Mouse (Mus musculus) mesoderm, embryonic 11.5 days (tissue): ENCODE data around the gene Shc4.

Source experiments
- DNase-seq: peaks from one replicate; pipeline ENCODE4 v3.0.0-alpha.2; 2012; ENCODE audit warnings: low read depth, low spot score

The Shc4 gene

DNA sequence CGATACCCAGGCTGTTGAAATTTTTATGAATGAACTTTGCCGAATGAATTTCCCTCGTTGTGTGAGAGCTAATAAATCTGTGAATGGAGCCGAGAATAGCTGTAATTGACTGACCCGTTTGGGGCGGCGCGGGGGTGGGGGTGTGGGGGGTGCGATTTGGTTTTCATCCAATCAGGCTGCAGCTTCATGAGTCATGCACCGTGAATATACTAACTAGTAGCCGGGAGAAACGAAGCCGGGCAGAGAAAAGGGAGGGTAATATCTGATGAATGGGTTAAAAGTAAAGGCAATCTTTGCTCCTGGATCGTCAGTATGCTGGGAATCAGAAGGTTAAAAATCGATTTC is at the start of gene Shc4:
Shc4 (minus strand) TSS at position 63 of the 345 bp plus-strand sequence.
- DNase-seq: peak; percentile 55

GRCm38 (mm10) chr2:125765029-125765428 is 41.1 kb upstream of the Shc4 start:
- no peak for DNase-seq

DNA sequence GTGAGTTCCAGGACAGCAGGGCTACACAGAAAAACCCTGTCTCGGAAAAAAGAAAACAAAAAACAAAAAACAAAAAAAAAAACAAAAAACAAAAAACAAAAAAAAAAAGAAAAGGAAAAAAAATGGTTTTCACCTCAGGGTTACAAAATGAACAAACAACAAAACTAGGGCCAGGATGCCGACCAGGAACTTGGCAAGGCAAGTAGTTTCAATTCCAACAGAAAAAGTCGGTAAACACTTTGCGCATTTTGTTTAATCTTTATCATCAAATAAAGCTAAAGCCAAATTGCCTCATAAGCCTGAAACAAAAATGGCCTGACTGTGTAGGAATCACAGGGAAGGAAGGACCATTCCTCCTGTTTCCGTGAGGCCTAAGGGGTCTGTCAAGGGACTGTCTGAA is 40.6 kb upstream of the Shc4 start:
- no peak for DNase-seq

GRCm38 (mm10) chr2:125749330-125749729 is 25.4 kb upstream of the Shc4 start:
- no peak for DNase-seq

DNA sequence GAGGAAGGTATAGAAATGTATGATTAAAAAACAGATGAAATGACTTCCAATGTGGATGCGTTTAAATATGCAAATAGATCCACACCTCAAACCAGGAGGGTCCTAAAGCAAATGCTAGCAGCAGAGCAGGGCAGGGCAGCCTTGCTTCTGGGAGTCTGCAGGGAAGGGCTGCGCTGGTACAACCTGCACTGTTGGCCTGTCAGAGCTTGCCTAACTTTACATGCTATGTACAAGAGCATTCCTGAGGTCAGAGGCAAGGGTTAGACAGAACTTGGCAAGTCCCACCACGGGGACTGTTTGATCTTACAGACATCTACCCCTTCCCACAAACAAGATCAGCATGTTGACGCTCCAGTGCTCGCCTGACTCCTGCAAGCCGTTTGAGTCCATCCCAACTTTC is 15.4 kb upstream of the Shc4 start:
- DNase-seq: no peak

DNA sequence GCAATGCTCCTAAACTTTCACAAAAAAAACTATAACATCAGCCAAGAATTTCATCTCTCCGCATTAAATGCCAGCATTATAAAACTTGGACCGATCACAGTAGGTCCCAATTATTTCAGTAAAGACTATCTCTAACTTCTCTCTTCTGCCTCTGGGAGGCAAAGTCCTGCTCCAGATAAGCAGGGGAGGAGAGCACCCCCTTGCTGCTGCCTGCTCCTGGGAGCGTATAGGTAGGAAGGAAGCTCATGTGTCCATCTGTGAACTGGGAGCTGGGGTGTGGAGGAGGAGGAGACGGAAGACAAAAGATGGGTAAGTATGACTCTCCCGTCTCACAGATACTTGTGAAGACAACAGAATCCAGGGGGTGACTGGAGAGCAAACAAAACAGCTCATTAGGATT is 14.8 kb upstream of the Shc4 start:
- DNase-seq: no peak

- DNase-seq: no peak
Measured at GRCm38 (mm10) chr2:125736025-125736343, 12.0 kb upstream of the Shc4 start.

- no peak for DNase-seq
Measured at GRCm38 (mm10) chr2:125735333-125736024, 11.5 kb upstream of the Shc4 start.

- DNase-seq: no peak
Measured at GRCm38 (mm10) chr2:125734741-125735140, 10.8 kb upstream of the Shc4 start.

DNA sequence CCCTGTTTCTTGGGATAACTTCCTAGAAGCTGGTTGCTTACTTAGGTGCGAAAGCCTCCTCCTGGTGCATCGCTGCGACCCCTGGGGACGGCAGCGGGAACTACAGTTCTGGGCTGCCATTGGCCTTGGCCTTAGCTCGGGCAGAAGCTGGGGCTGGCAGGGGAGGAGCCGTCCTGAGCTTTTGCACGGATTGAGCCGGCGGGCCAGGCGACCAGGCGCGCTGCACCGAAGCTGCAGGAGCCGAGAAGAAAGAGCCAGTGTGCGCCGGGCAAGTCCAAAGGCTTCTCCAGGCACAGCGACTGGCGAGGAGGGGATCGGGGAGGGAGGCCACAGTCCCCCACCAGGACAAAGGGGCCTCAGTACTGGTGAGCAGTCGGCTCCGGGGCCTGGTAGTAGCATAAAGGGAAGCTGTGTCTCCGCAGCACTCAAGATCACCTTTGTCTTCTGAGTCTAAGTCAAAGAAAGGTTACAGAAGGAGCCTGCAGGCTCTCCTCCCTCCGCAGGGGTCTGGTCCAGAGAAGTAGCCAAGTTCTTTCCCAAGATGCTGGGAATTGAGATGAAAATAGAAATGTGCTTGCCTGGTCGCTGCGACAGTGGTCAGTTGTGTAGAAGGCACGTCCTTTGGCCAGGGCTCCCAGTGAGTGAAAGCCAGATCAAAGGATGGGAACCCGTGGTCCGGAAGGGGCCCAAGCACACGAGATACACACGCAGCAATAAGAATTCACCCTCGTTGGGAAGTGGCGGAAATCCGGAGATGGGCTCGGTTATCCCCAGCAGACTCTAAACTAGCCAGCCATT is 8.0 kb upstream of the Shc4 start:
- DNase-seq: peak; percentile 97

GRCm38 (mm10) chr2:125724546-125725114 is 682 bp upstream of the Shc4 start:
- DNase-seq: peak; percentile 52

DNA sequence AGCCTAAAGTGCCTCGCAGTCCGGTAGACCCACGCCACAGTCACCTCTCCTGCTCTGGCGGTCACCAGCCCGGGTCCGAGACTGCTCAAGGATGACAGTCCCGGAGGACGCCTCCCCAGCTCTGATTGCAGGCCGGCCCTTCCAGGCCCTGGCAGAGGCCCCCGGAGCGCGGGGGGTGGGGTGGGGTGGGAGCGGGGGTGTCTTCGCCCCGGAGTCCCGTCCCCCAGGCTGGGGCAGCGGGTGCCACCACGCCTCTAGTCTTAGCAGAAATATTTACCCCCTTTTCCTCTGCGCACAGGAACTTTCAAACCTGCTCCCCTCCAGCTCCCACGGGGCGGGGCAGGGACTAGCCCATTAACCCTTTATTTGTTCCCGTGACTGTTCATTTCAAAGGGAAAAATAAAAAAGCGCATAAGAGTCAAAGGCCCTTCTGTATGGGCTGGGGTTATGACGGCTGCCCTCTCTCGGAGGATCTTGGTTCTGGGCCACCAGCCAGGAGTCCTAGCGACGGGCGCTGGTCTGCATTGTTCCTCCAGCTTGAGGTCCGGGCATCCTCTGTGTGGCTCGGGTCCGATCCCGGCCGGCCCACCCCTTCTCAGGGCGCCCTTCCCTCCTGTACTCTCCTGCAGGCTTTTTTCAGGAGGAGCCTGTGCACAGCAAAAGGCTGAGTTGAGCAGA is 401 bp downstream of the Shc4 start:
- peak; percentile 45 for DNase-seq

- DNase-seq: no peak
Measured at GRCm38 (mm10) chr2:125723086-125723407, 901 bp downstream of the Shc4 start.

DNA sequence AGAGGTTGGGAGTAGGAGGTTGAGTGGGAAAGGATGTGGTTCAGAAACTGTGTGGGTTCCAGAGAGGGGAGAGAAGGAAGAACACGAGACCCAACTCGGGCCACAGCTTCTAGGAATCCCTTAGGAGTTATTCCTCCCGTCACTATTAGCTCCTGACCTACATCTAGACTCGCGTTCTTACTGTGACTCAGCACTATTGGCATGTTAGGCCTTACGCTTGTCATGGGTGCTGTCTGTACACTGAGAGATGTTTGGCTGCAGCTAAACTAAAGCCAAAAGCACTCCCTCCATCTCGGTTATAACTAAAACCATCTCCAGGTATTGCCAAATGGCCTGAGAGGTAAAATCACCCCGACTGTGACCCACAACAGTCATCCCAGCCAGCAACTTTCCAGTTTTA is 7.3 kb downstream of the Shc4 start:
- no peak for DNase-seq

DNA sequence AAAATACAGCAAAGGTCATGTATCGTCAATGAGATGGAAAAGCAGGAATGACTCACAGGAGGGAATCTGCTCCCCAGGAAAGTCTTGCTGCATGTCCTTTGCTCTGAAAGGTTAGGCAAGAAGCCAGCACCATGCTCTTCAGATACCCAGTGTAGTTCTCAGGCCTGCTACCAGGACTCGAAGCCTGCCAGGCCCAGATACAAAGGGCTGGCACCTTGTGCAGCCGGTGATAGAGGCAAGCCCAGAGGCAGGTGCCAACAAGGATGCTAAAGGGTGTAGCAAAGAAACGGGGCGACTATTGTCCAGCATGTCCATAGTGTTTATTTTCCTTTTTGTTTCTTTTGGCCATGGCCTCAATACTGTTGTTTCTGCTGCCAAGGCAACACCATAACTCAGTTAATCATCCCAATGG is 17.4 kb downstream of the Shc4 start:
- no peak for DNase-seq

- peak; percentile 43 for DNase-seq
Measured at GRCm38 (mm10) chr2:125704907-125705631, 18.9 kb downstream of the Shc4 start.

GRCm38 (mm10) chr2:125702851-125703250 is 21.1 kb downstream of the Shc4 start:
- no peak for DNase-seq

- no peak for DNase-seq
Measured at GRCm38 (mm10) chr2:125701606-125702005, 22.3 kb downstream of the Shc4 start.

- no peak for DNase-seq
Measured at GRCm38 (mm10) chr2:125696219-125696618, 27.7 kb downstream of the Shc4 start.

GRCm38 (mm10) chr2:125694798-125695197 is 29.1 kb downstream of the Shc4 start:
- DNase-seq: no peak

GRCm38 (mm10) chr2:125692010-125692409 is 31.9 kb downstream of the Shc4 start:
- DNase-seq: no peak
